Mouse (Mus musculus) forebrain, embryonic 16.5 days (tissue): Measurements from ENCODE around the gene Khdrbs2. TPM values are rescaled to one million over a fixed set of nuclear protein-coding genes. Genes with fewer than 3 reads are reported as not detected.

ENCODE experiments used
- ATAC-seq: fragments of 200-750 bp; cut with Nextera tagmentation; 2 replicates; pipeline ENCODE4 v1.8.0; 2017; ENCODE audit warnings: mild to moderate bottlenecking, moderate library complexity
- H3K27ac ChIP-seq: fragments of 300-500 bp; sonication (generic); 2 replicates; pipeline ENCODE4 v1.5.1; 2014; ENCODE audit warnings: low read length, control low read depth
- H3K27me3 ChIP-seq: fragments of 300-500 bp; sonication (generic); replicated peaks from 2 replicates; pipeline ENCODE4 v1.6.1; 2014; ENCODE audit warnings: low read length; ENCODE audit not compliant: control insufficient read depth, insufficient read depth
- H3K36me3 ChIP-seq: fragments of 300-500 bp; sonication (generic); 2 replicates; pipeline ENCODE4 v1.6.1; 2014; ENCODE audit not compliant: control insufficient read depth, insufficient read depth
- H3K4me1 ChIP-seq: fragments of 300-500 bp; sonication (generic); replicated peaks from 2 replicates; pipeline ENCODE4 v1.6.1; 2014; ENCODE audit warnings: low read length; ENCODE audit not compliant: control insufficient read depth, insufficient read depth
- H3K4me2 ChIP-seq: fragments of 300-500 bp; sonication (generic); 2 replicates; pipeline ENCODE4 v1.6.1; 2014; ENCODE audit warnings: mild to moderate bottlenecking, low read length, control low read depth
- H3K4me3 ChIP-seq: fragments of 300-500 bp; sonication (generic); replicated peaks from 2 replicates; pipeline ENCODE4 v1.5.1; 2014; ENCODE audit warnings: mild to moderate bottlenecking, low read length, control low read depth
- H3K9ac ChIP-seq: fragments of 300-500 bp; sonication (generic); replicated peaks from 2 replicates; pipeline ENCODE4 v1.6.1; 2014; ENCODE audit warnings: low read depth, low read length, control low read depth
- H3K9me3 ChIP-seq: fragments of 300-500 bp; sonication (generic); 2 replicates; pipeline ENCODE4 v1.6.1; 2016; ENCODE audit warnings: low read length; ENCODE audit not compliant: control insufficient read depth
- WGBS: fragments of 180-500 bp; shearing (Covaris S2); extraction: QIAGEN DNeasy Blood & Tissue Kit; methylation state at CpG from one replicate; pipeline ENCODE4 v1.1.7; 2014; 5-methylcytosine and 5-hydroxymethylcytosine counted together
- polyA plus RNA-seq: library from polyadenylated mRNA; unstranded; fragments of >200 nt; fragmentation: Nextera tagmentation; extraction: Ambion mirVana; gene quantifications from 2 replicates; pipeline ENCODE4 v1.2.1, GENCODE M21; 2015

The Khdrbs2 gene
- polyA plus RNA-seq, 1 experiment from 2014 or later = 65.7 TPM

DNA sequence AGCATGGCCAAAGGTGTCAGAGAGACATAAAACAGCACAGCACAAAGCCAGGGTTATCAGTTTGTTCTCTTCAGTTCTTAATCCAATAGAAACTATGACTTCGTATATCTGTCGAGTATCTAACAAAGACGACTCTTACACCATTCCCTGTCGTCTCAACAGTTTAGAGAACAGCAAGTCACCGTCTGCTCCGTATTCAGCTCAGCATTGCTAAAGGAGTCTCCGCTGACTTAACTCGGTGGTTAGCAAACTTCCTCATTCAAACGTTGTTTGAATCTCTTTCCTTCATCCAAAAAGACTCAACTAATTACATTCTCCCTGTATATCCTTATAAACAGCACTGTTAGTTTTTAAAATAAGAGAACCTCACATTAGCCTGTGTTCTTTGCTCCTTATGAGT, 521.3 kb downstream of the Khdrbs2 start:
- no peak overlapping the region for H3K4me2 ChIP-seq
- no peak overlapping the region for H3K4me3 ChIP-seq
- no peaks in the 10 kb centered on the region for H3K4me1 ChIP-seq
- ATAC-seq = no peak
- no peaks in the 10 kb centered on the region for H3K36me3 ChIP-seq
- H3K27ac ChIP-seq = no peak overlapping the region
- no peaks in the 10 kb centered on the region for H3K27me3 ChIP-seq
- H3K9ac ChIP-seq = no peak overlapping the region
- WGBS = 81% methylated on average over 9 of the region's 9 CpGs
- no peaks in the 10 kb centered on the region for H3K9me3 ChIP-seq

DNA sequence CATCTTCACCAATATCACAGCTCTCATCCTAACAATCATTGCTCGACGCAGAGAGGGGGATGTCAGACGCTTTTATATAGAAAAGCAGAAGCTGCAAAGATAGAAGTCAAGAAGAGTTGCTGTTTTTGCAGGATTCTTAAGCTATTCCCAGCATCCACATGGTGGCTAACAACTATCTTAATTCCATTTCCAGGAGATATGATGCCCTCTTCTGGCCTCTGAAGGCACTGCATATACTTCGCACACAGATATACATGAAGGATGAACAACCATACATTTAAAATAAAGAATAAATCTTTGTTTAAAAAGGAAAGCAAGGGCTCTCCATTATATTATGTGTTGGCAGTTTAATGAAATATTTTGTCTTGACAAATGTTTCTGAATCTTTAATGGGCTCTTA, 527.6 kb downstream of the Khdrbs2 start:
- Histone ChIP-seq H3K4me2 (no peak overlapping the region), H3K27me3 (no peaks in the 10 kb centered on the region), H3K4me1 (no peaks in the 10 kb centered on the region), H3K4me3 (no peak overlapping the region), H3K36me3 (no peaks in the 10 kb centered on the region), H3K27ac (no peak overlapping the region), H3K9ac (no peak overlapping the region), H3K9me3 (no peaks in the 10 kb centered on the region; the same call in 1 of the 2 replicates)
- WGBS = 97% methylated on average over 4 of the region's 4 CpGs
- no peak for ATAC-seq

DNA sequence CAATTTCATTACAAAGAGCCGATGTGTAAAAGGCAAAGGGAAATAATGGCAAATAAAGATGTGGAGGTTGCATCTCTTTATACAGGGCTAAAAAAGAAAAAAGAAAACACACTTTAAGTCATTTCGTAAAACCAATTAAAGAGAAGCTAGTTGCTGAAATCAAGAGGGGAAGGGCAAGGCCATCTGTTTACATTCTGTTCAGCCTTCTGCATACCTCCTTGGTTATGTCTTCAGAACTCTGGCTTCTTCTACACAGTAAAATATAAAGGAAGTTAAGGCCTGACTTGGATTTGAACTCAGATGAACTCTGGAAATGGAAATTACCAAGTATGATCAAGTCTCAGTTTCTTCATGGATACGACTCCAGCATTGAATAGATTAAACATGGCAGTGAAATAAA, 528.8 kb downstream of the Khdrbs2 start:
- ATAC-seq = no peak
- no peaks in the 10 kb centered on the region for H3K36me3 ChIP-seq
- H3K4me3 ChIP-seq = no peak overlapping the region
- H3K27ac ChIP-seq = no peak overlapping the region
- no peak overlapping the region for H3K4me2 ChIP-seq
- H3K4me1 ChIP-seq = no peaks in the 10 kb centered on the region
- no peaks in the 10 kb centered on the region; the same call in 1 of the 2 replicates for H3K9me3 ChIP-seq
- H3K9ac ChIP-seq = no peak overlapping the region
- 80% methylated on average over 3 of the region's 3 CpGs for WGBS
- no peaks in the 10 kb centered on the region for H3K27me3 ChIP-seq
